Mouse (Mus musculus): ENCODE measurements around the gene Shisa3.

Shisa3 gene

GRCm38 (mm10) chr5:67607804-67608673 lies at the start of gene Shisa3:
Gene Shisa3 (plus strand): TSS chr5:67607882.
- no peak for DNase-seq (ENCODE audit: low spot score)

- no peak for DNase-seq (ENCODE audit: low spot score)
Measured at GRCm38 (mm10) chr5:67558644-67559043, 49.0 kb upstream of the Shisa3 start.

- no peak for DNase-seq (ENCODE audit: low spot score)
Measured at GRCm38 (mm10) chr5:67559063-67559462, 48.6 kb upstream of the Shisa3 start.

GRCm38 (mm10) chr5:67572552-67573155 lies 35.0 kb upstream of the Shisa3 start:
- DNase-seq (ENCODE audit: low spot score) = no peak

- DNase-seq (ENCODE audit: low spot score) = no peak
Measured at GRCm38 (mm10) chr5:67574039-67574438, 33.6 kb upstream of the Shisa3 start.

- no peak for DNase-seq (ENCODE audit: low spot score)
Measured at GRCm38 (mm10) chr5:67575705-67576104, 32.0 kb upstream of the Shisa3 start.

- no peak for DNase-seq (ENCODE audit: low spot score)
Measured at GRCm38 (mm10) chr5:67579725-67580633, 27.7 kb upstream of the Shisa3 start.

GRCm38 (mm10) chr5:67595070-67595469 lies 12.6 kb upstream of the Shisa3 start:
- peak; percentile 32 for DNase-seq (ENCODE audit: low spot score)

GRCm38 (mm10) chr5:67595629-67596028 lies 12.1 kb upstream of the Shisa3 start:
- no peak for DNase-seq (ENCODE audit: low spot score)

- no peak for DNase-seq (ENCODE audit: low spot score)
Measured at GRCm38 (mm10) chr5:67599935-67600334, 7.7 kb upstream of the Shisa3 start.

- no peak for DNase-seq (ENCODE audit: low spot score)
Measured at GRCm38 (mm10) chr5:67605951-67606350, 1.7 kb upstream of the Shisa3 start.

GRCm38 (mm10) chr5:67606916-67607803 lies 522 bp upstream of the Shisa3 start:
- DNase-seq (ENCODE audit: low spot score) = no peak

- DNase-seq (ENCODE audit: low spot score) = no peak
Measured at GRCm38 (mm10) chr5:67608674-67609519, 1.2 kb downstream of the Shisa3 start.

- no peak for DNase-seq (ENCODE audit: low spot score)
Measured at GRCm38 (mm10) chr5:67609520-67609837, 1.8 kb downstream of the Shisa3 start.

- no peak for DNase-seq (ENCODE audit: low spot score)
Measured at GRCm38 (mm10) chr5:67621230-67621629, 13.5 kb downstream of the Shisa3 start.

GRCm38 (mm10) chr5:67628180-67628940 lies 20.7 kb downstream of the Shisa3 start:
- DNase-seq (ENCODE audit: low spot score) = no peak

GRCm38 (mm10) chr5:67629440-67629839 lies 21.8 kb downstream of the Shisa3 start:
- no peak for DNase-seq (ENCODE audit: low spot score)

- DNase-seq (ENCODE audit: low spot score) = no peak
Measured at GRCm38 (mm10) chr5:67629861-67630260, 22.2 kb downstream of the Shisa3 start.

- DNase-seq (ENCODE audit: low spot score) = no peak
Measured at GRCm38 (mm10) chr5:67631261-67631660, 23.6 kb downstream of the Shisa3 start.
